In the genomic region with DNA sequence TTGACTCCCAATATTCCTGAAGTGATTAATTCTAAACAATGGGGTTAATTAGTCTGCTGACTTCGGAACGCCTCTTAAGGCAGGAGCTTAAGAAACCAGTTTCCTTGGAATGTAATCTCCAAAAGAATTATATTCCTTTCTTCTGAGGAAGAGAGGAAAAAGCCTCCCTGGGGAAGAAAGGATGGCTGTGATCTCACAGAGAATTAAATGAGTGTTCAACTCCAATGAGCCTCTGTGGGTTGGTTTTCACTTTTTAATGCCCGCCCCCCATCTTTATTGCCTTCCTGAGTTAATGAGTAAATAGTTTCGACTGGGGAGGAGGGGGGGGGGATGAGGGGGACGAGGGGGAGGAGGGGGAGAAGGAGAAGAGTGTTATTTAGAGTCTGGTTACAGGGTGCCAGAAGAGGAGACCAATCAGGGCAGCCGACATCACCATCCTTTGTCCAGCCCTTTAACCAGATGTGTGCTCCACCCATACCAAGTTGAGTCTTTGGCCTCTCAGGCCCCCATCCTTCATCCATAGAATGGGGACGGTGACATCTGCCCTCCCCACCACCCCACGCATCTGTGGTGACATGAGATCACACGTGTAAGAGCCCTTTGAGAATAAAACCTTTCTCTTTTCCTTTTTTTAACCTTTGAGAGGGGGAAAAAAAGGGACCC, we compare ENCODE assay signal across 15 mouse cellular contexts.
DNase-seq lines count a peak whose midpoint lies in the region; ATAC-seq lines count a peak whose summit lies in the region.
"Had no signal": no experiment of that assay in that cellular context is flagged by ENCODE, and none has a peak within 500 bp of the region (broad histone marks: within the 10 kb centered on the region; RNA-seq: fewer than 3 reads in every experiment).

No protein-coding gene starts in this region.

- H3K9me3 ChIP-seq in forebrain, embryonic 10.5 days = peaks cover 9% of the 10 kb centered on the region; the same call in 1 of the 2 replicates
- H3K9me3 ChIP-seq in forebrain, embryonic 15.5 days = no peaks in the 10 kb centered on the region
- H3K9me3 ChIP-seq in midbrain, embryonic 13.5 days = no peaks in the 10 kb centered on the region
- peaks cover 4% of the 10 kb centered on the region; the same call in 1 of the 2 replicates for H3K9me3 ChIP-seq in midbrain, embryonic 10.5 days (replicated peaks)
- no peaks in the 10 kb centered on the region for H3K9me3 ChIP-seq in hindbrain, embryonic 16.5 days (ENCODE audit: control insufficient read depth, low read length)
- H3K9me3 ChIP-seq in neural tube, embryonic 15.5 days (replicated peaks) = no peaks in the 10 kb centered on the region
- H3K9me3 ChIP-seq: embryonic facial prominence, embryonic 12.5 days; liver, embryonic 12.5 days; lung, embryonic 15.5 days had no signal

- no peak overlapping the region for H3K4me2 ChIP-seq in forebrain, embryonic 15.5 days (replicated peaks)
- H3K4me2 ChIP-seq in midbrain, embryonic 13.5 days (replicated peaks) = no peak overlapping the region
- H3K4me2 ChIP-seq in hindbrain, embryonic 16.5 days (ENCODE audit: low read length) = no peak overlapping the region
- no peak overlapping the region for H3K4me2 ChIP-seq in neural tube, embryonic 15.5 days
- H3K4me2 ChIP-seq: embryonic facial prominence, embryonic 12.5 days; liver, embryonic 12.5 days; lung, embryonic 15.5 days had no signal

- WGBS in forebrain, embryonic 10.5 days = 21% methylated on average over 8 of the region's 9 CpGs
- WGBS in forebrain, embryonic 15.5 days = 6% methylated on average over 9 of the region's 9 CpGs
- WGBS in midbrain, embryonic 13.5 days = 10% methylated on average over 9 of the region's 9 CpGs
- 24% methylated on average over 9 of the region's 9 CpGs for WGBS in midbrain, embryonic 10.5 days
- 13% methylated on average over 9 of the region's 9 CpGs for WGBS in hindbrain, embryonic 16.5 days
- WGBS in neural tube, embryonic 15.5 days = 7% methylated on average over 9 of the region's 9 CpGs

- no peak overlapping the region for H3K4me3 ChIP-seq in forebrain, embryonic 10.5 days
- no peak overlapping the region for H3K4me3 ChIP-seq in forebrain, embryonic 15.5 days
- no peak overlapping the region for H3K4me3 ChIP-seq in midbrain, embryonic 13.5 days (replicated peaks)
- no peak overlapping the region for H3K4me3 ChIP-seq in midbrain, embryonic 10.5 days
- no peak overlapping the region for H3K4me3 ChIP-seq in hindbrain, embryonic 16.5 days (ENCODE audit: low read length)
- H3K4me3 ChIP-seq in neural tube, embryonic 15.5 days (replicated peaks) = no peak overlapping the region
- H3K4me3 ChIP-seq: embryonic facial prominence, embryonic 12.5 days; heart, adult 2 months; liver, embryonic 12.5 days; lung, embryonic 15.5 days had no signal

- H3K36me3 ChIP-seq in forebrain, embryonic 10.5 days (replicated peaks) = no peaks in the 10 kb centered on the region
- no peaks in the 10 kb centered on the region for H3K36me3 ChIP-seq in forebrain, embryonic 15.5 days
- no peaks in the 10 kb centered on the region for H3K36me3 ChIP-seq in midbrain, embryonic 13.5 days
- H3K36me3 ChIP-seq in midbrain, embryonic 10.5 days = no peaks in the 10 kb centered on the region
- H3K36me3 ChIP-seq in hindbrain, embryonic 16.5 days (ENCODE audit: control insufficient read depth, insufficient read depth, low read length) = no peaks in the 10 kb centered on the region
- no peaks in the 10 kb centered on the region for H3K36me3 ChIP-seq in neural tube, embryonic 15.5 days
- H3K36me3 ChIP-seq: embryonic facial prominence, embryonic 12.5 days; liver, embryonic 12.5 days; lung, embryonic 15.5 days had no signal

- peak; percentile 23 for DNase-seq in forebrain, embryonic 10.5 days (ENCODE audit: extremely low spot score, low spot score)
- no peak for DNase-seq in midbrain, embryonic 10.5 days (ENCODE audit: low spot score)
- no peak for DNase-seq in lung, postnatal 25 days (ENCODE audit: low spot score)
- DNase-seq in layer of hippocampus, postnatal 14 days (ENCODE audit: low spot score in 2 of 2) = no peak
- DNase-seq: adrenal gland, postnatal 14 days; cerebellum, adult 9-10 months; heart, adult 2 months; right cerebral cortex, postnatal 25 days had no signal

- peaks cover 22% of the 10 kb centered on the region for H3K4me1 ChIP-seq in forebrain, embryonic 10.5 days
- peaks cover 19% of the 10 kb centered on the region for H3K4me1 ChIP-seq in forebrain, embryonic 15.5 days
- peaks cover 17% of the 10 kb centered on the region for H3K4me1 ChIP-seq in midbrain, embryonic 13.5 days (replicated peaks)
- peaks cover 17% of the 10 kb centered on the region for H3K4me1 ChIP-seq in midbrain, embryonic 10.5 days
- H3K4me1 ChIP-seq in hindbrain, embryonic 16.5 days (ENCODE audit: control insufficient read depth, insufficient read depth, low read depth, low read length) = peaks cover 3% of the 10 kb centered on the region
- peaks cover 17% of the 10 kb centered on the region for H3K4me1 ChIP-seq in neural tube, embryonic 15.5 days
- H3K4me1 ChIP-seq: embryonic facial prominence, embryonic 12.5 days; liver, embryonic 12.5 days; lung, embryonic 15.5 days had no signal

- no peak overlapping the region for H3K27ac ChIP-seq in forebrain, embryonic 10.5 days
- H3K27ac ChIP-seq in forebrain, embryonic 15.5 days (replicated peaks) = no peak overlapping the region
- H3K27ac ChIP-seq in midbrain, embryonic 13.5 days = peak overlapping the region; percentile 25; the same call in 1 of the 2 replicates
- no peak overlapping the region for H3K27ac ChIP-seq in midbrain, embryonic 10.5 days (replicated peaks)
- no peak overlapping the region for H3K27ac ChIP-seq in hindbrain, embryonic 16.5 days (ENCODE audit: low read depth, low read length)
- H3K27ac ChIP-seq in neural tube, embryonic 15.5 days (replicated peaks) = peak overlapping the region; percentile 66; the same call in 1 of the 2 replicates
- H3K27ac ChIP-seq: embryonic facial prominence, embryonic 12.5 days; heart, adult 2 months; liver, embryonic 12.5 days; lung, embryonic 15.5 days had no signal

- H3K27me3 ChIP-seq in forebrain, embryonic 10.5 days (ENCODE audit: poor library complexity, severe bottlenecking) = peaks cover 73% of the 10 kb centered on the region
- H3K27me3 ChIP-seq in forebrain, embryonic 15.5 days = peaks cover 7% of the 10 kb centered on the region; the same call in 1 of the 2 replicates
- H3K27me3 ChIP-seq in midbrain, embryonic 13.5 days = no peaks in the 10 kb centered on the region
- H3K27me3 ChIP-seq in midbrain, embryonic 10.5 days (ENCODE audit: low read depth, poor library complexity, severe bottlenecking) = no peaks in the 10 kb centered on the region
- H3K27me3 ChIP-seq in hindbrain, embryonic 16.5 days (replicated peaks; ENCODE audit: control insufficient read depth, insufficient read depth, low read length) = no peaks in the 10 kb centered on the region
- H3K27me3 ChIP-seq in neural tube, embryonic 15.5 days (replicated peaks) = peaks cover 2% of the 10 kb centered on the region; the same call in 1 of the 2 replicates
- H3K27me3 ChIP-seq: embryonic facial prominence, embryonic 12.5 days; liver, embryonic 12.5 days; lung, embryonic 15.5 days had no signal

- no peak overlapping the region for H3K9ac ChIP-seq in forebrain, embryonic 15.5 days (replicated peaks)
- no peak overlapping the region for H3K9ac ChIP-seq in midbrain, embryonic 13.5 days (replicated peaks)
- H3K9ac ChIP-seq in hindbrain, embryonic 16.5 days (ENCODE audit: low read depth, low read length) = no peak overlapping the region
- no peak overlapping the region for H3K9ac ChIP-seq in neural tube, embryonic 15.5 days (replicated peaks)
- H3K9ac ChIP-seq: embryonic facial prominence, embryonic 12.5 days; liver, embryonic 12.5 days; lung, embryonic 15.5 days had no signal

- ATAC-seq in forebrain, embryonic 15.5 days (replicated peaks) = no peak
- ATAC-seq in midbrain, embryonic 13.5 days = peak; percentile 53; the same call in 1 of the 2 replicates
- ATAC-seq in hindbrain, embryonic 16.5 days = peak; percentile 42; the same call in 1 of the 2 replicates
- peak; percentile 79 for ATAC-seq in neural tube, embryonic 15.5 days (ENCODE audit: low FRiP score)
- ATAC-seq: liver, embryonic 12.5 days had no signal

Comparison
In these comparisons a context has a peak if more than half of its experiments do, and no peak if none do; other contexts are left out.
1. H3K27ac ChIP-seq: peak in midbrain, embryonic 13.5 days (single experiment) and neural tube, embryonic 15.5 days (single experiment); none in forebrain, embryonic 10.5 days (single experiment), forebrain, embryonic 15.5 days (single experiment), midbrain, embryonic 10.5 days (single experiment) and hindbrain, embryonic 16.5 days (single experiment).